Mouse (Mus musculus) frontal cortex, adult 2 months (tissue): Measurements from ENCODE around the gene Ptbp1. TPM values are rescaled to one million over a fixed set of nuclear protein-coding genes. Genes with fewer than 3 reads are reported as not detected.

Experiments used
- DNase-seq, 2 experiments: peaks; one replicate each; pipeline ENCODE4 v3.0.0; 2022; ENCODE audit warnings: low spot score in 1 of 2; ENCODE audit errors: extremely low spot score in 1 of 2
- polyA plus RNA-seq: library from polyadenylated mRNA; depleted of rRNA; stranded (reverse); fragments of >200 nt; gene quantifications from 2 replicates; pipeline ENCODE4 v1.2.3, GENCODE M21; 2012; rRNA removed

Gene Ptbp1
- 59.5 and 71.5 TPM in 2 replicates for polyA plus RNA-seq

GRCm38 (mm10) chr10:79853860-79854795, at the start of gene Ptbp1:
TSS of gene Ptbp1 (plus strand) at chr10:79854427.
- DNase-seq, result peak; percentile 99

- no peak for DNase-seq
Observed at GRCm38 (mm10) chr10:79805636-79806035, 48.6 kb upstream of the Ptbp1 start.

- DNase-seq, result no peak
Observed at GRCm38 (mm10) chr10:79806331-79806730, 47.9 kb upstream of the Ptbp1 start.

GRCm38 (mm10) chr10:79806972-79807371, 47.3 kb upstream of the Ptbp1 start:
- no peak for DNase-seq

GRCm38 (mm10) chr10:79807826-79808225, 46.4 kb upstream of the Ptbp1 start:
- DNase-seq, result no peak

GRCm38 (mm10) chr10:79808728-79809127, 45.5 kb upstream of the Ptbp1 start:
- no peak for DNase-seq

- peak; percentile 63 to 96 for DNase-seq
Observed at GRCm38 (mm10) chr10:79811736-79812637, 42.2 kb upstream of the Ptbp1 start.

GRCm38 (mm10) chr10:79814271-79814842, 39.9 kb upstream of the Ptbp1 start:
- DNase-seq, result no peak

GRCm38 (mm10) chr10:79815671-79816494, 38.3 kb upstream of the Ptbp1 start:
- no peak for DNase-seq

GRCm38 (mm10) chr10:79817111-79817510, 37.1 kb upstream of the Ptbp1 start:
- no peak for DNase-seq

- DNase-seq, result no peak
Observed at GRCm38 (mm10) chr10:79818225-79818624, 36.0 kb upstream of the Ptbp1 start.

- DNase-seq, result no peak
Observed at GRCm38 (mm10) chr10:79819606-79820005, 34.6 kb upstream of the Ptbp1 start.

- no peak for DNase-seq
Observed at GRCm38 (mm10) chr10:79820277-79820676, 34.0 kb upstream of the Ptbp1 start.

- DNase-seq, result no peak
Observed at GRCm38 (mm10) chr10:79820782-79821181, 33.4 kb upstream of the Ptbp1 start, which contains the start of gene Misp. TSS of gene Misp (plus strand) at chr10:79820989.

GRCm38 (mm10) chr10:79821731-79822130, 32.5 kb upstream of the Ptbp1 start:
- DNase-seq, result no peak

- DNase-seq, result no peak
Observed at GRCm38 (mm10) chr10:79822372-79822771, 31.9 kb upstream of the Ptbp1 start.

- no peak for DNase-seq
Observed at GRCm38 (mm10) chr10:79823011-79823410, 31.2 kb upstream of the Ptbp1 start.

- DNase-seq, result no peak
Observed at GRCm38 (mm10) chr10:79824413-79824812, 29.8 kb upstream of the Ptbp1 start.

- DNase-seq, result no peak
Observed at GRCm38 (mm10) chr10:79831583-79831982, 22.6 kb upstream of the Ptbp1 start.
